26 mouse cellular contexts compared by ENCODE assay signal in the genomic region with DNA sequence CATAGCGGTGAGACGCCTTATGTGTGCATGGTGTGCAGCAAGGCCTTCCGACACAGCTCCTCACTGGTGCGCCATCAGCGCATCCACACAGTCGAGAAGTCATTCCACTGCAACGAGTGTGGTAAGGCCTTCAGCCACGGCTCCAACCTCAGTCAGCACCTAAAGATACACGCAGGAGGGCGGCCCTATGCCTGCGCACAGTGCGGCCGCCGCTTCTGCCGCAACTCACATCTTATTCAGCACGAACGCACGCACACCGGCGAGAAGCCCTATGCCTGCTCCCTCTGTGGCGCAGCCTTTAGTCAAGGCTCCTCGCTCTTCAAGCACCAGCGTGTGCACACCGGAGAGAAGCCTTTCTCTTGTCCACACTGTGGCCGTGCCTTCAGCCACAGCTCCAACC. TPM values are rescaled to one million over a fixed set of nuclear protein-coding genes. Genes with fewer than 3 reads are reported as not detected.
"Had no signal": no experiment of that assay in that cellular context is flagged by ENCODE, and none has a peak within 500 bp of the region (broad histone marks: within the 10 kb centered on the region; RNA-seq: fewer than 3 reads in every experiment).

No protein-coding gene starts in this region.

- DNase-seq: kidney, adult 2 months; kidney, postnatal 25 days; layer of hippocampus, adult 9-11 months; left cerebral cortex, postnatal 4 days; liver; lung, adult 18-20 months; lung, postnatal 10 days; lung, postnatal 36 days; right cerebral cortex, adult 18-20 months; right cerebral cortex, postnatal 14 days; right cerebral cortex, postnatal 4 days; thymus, adult 18-20 months; thymus, postnatal 36 days had no signal

- H3K9me3 ChIP-seq: limb, embryonic 13.5 days; liver, embryonic 12.5 days; liver, embryonic 15.5 days; lung, embryonic 15.5 days; midbrain, embryonic 12.5 days; midbrain, embryonic 15.5 days; neural tube, embryonic 12.5 days; neural tube, embryonic 15.5 days had no signal

- H3K27me3 ChIP-seq: limb, embryonic 13.5 days; liver, embryonic 12.5 days; liver, embryonic 15.5 days; lung, embryonic 15.5 days; midbrain, embryonic 12.5 days; midbrain, embryonic 15.5 days; neural tube, embryonic 12.5 days; neural tube, embryonic 15.5 days had no signal

- H3K4me3 ChIP-seq: layer of hippocampus, adult 2 months; limb, embryonic 13.5 days; liver, embryonic 12.5 days; liver, embryonic 15.5 days; lung, embryonic 15.5 days; midbrain, embryonic 12.5 days; midbrain, embryonic 15.5 days; neural tube, embryonic 12.5 days; neural tube, embryonic 15.5 days had no signal

- H3K27ac ChIP-seq: kidney, postnatal 0 days; layer of hippocampus, adult 2 months; limb, embryonic 13.5 days; liver, embryonic 12.5 days; liver, embryonic 15.5 days; lung, embryonic 15.5 days; midbrain, embryonic 12.5 days; midbrain, embryonic 15.5 days; neural tube, embryonic 12.5 days; neural tube, embryonic 15.5 days; stomach, postnatal 0 days had no signal

- ATAC-seq: liver, embryonic 12.5 days; midbrain, embryonic 15.5 days had no signal

RNA-seq across cellular contexts. Expression of a gene that starts 27.1 kb away (rescaled TPM):
- polyA plus RNA-seq: kidney, embryonic 14.5 days; lung, embryonic 15.5 days; midbrain, embryonic 12.5 days; stomach, embryonic 14.5 days had no signal
